Mouse (Mus musculus) neutrophil, adult 5-6 weeks (primary cell): ENCODE data around the gene Ccdc6. TPM values are rescaled to one million over a fixed set of nuclear protein-coding genes. Genes with fewer than 3 reads are reported as not detected.

ENCODE experiments used
- total RNA-seq: library from RNA; stranded (forward); fragments of 200-1000 nt; gene quantifications from 2 replicates; pipeline ENCODE4 v1.2.3, GENCODE M21; 2017

Ccdc6 gene
- total RNA-seq, 1 experiment from 2014 or later: 24.4 TPM

Other genes starting within 250 kb of the Ccdc6 start
- gene Mrln, start 107.5 kb downstream of the Ccdc6 start, total RNA-seq: 5.0 TPM in 1 of 2 replicates, not detected in the other
- not detected in 2 replicates for gene Slc16a9, start 148.0 kb downstream of the Ccdc6 start, total RNA-seq